Mouse (Mus musculus) myocyte (in vitro differentiated cells): ENCODE measurements around the gene Hist4h4.

Experiments
- E2F4 ChIP-seq: IDR thresholded peaks from one replicate; pipeline ENCODE4 v1.6.1; 2011; ENCODE audit warnings: mild to moderate bottlenecking, control low read depth, moderate library complexity; ENCODE audit not compliant: insufficient read depth
- MAX ChIP-seq: IDR thresholded peaks from one replicate; pipeline ENCODE4 v1.6.1; 2011; ENCODE audit warnings: low read depth, mild to moderate bottlenecking, control low read depth
- POLR2A ChIP-seq: IDR thresholded peaks from one replicate; pipeline ENCODE4 v1.6.1; 2011; ENCODE audit warnings: low read depth, mild to moderate bottlenecking, control low read depth, moderate library complexity; ENCODE audit not compliant: insufficient read length
- POLR2AphosphoS2 ChIP-seq: IDR thresholded peaks from one replicate; pipeline ENCODE4 v1.6.1; 2011; ENCODE audit warnings: low read depth, control low read depth; ENCODE audit not compliant: insufficient read length

GRCm38 (mm10) chr6:136811196-136811595 is 7.0 kb upstream of the Hist4h4 start:
- TF ChIP-seq E2F4, result no peak
- TF ChIP-seq MAX, result no peak
- no peak for TF ChIP-seq POLR2A
- TF ChIP-seq POLR2AphosphoS2, result peak; percentile 30
